Mouse (Mus musculus): Measurements from ENCODE around the gene Nle1.
"Not testable (repeated sequence)": the region's sequence is repeated elsewhere in the genome, so short reads cannot be mapped to it uniquely, and the experiment has no call there.

Nle1 gene

GRCm38 (mm10) chr11:82907651-82908607 lies at the start of gene Nle1:
Gene Nle1, minus strand, starts transcription at chr11:82908411.
- DNase-seq: peak; percentile 90

- no peak for DNase-seq
Observed at GRCm38 (mm10) chr11:82956925-82957324, 48.7 kb upstream of the Nle1 start.

DNA sequence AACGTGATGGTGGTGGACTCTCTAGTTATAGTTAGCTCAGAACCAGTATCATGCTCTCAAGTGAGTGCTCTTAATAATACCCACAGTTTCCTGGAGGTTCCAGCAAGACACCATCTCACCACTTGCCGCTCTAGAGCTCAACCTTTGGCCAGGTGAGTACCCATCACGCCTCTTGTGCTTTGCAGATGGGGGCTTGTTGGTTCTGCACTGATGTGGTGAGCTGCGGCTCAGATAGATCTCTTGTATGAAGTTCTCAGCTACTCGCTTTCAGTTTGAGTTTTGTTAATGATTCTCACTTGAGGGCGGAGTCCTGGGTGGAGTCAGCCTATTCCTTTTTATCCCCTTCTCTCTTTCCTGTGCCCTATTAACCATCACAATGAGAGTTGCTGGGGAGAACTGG lies 46.4 kb upstream of the Nle1 start:
- DNase-seq: no peak

DNA sequence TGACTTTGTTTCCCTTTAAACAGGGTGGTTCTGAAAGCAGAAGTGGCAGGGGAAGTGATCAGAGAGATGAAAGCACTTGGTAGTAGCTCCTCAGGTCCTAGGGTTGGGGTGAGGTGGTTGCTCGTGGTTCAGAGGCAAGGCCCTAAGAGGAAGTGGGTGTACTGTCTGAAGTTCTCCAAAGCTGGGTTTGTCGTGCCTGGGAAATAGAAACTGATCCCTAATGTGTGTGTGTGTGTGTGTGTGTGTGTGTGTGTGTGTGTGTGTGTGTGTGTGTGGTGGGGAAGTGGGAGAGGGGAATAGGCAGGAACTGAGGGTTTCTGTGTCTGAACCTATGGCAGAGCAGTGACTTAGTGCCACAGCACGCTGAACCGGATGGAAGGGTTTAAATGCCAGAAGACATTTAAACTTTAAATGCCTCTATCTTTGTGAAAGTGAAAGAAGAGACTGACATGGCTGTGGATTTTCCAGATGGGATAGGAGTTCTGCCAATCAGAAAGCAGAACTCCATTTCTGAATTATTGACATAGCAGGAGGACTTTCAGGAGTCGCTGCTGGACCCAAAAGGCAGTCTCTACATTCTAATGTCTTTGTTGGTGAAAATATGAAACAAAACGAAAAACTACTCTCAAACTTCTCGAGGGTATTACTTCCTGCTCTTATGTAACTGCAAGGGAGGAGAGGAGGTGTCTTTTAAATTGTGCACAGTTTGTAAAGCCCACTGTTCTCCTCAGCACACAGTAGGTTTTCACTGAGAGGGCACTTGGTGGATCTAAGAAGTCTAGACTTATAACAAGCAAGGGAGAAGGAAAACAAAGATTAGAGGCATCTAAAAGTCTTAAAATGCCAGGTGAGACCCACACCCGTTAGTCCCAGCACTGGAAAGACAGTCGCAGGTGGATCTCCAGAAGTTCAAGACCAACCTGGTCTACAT lies 44.7 kb upstream of the Nle1 start:
- DNase-seq: no peak

- no peak for DNase-seq
Observed at GRCm38 (mm10) chr11:82951865-82952611, 43.8 kb upstream of the Nle1 start.

DNA sequence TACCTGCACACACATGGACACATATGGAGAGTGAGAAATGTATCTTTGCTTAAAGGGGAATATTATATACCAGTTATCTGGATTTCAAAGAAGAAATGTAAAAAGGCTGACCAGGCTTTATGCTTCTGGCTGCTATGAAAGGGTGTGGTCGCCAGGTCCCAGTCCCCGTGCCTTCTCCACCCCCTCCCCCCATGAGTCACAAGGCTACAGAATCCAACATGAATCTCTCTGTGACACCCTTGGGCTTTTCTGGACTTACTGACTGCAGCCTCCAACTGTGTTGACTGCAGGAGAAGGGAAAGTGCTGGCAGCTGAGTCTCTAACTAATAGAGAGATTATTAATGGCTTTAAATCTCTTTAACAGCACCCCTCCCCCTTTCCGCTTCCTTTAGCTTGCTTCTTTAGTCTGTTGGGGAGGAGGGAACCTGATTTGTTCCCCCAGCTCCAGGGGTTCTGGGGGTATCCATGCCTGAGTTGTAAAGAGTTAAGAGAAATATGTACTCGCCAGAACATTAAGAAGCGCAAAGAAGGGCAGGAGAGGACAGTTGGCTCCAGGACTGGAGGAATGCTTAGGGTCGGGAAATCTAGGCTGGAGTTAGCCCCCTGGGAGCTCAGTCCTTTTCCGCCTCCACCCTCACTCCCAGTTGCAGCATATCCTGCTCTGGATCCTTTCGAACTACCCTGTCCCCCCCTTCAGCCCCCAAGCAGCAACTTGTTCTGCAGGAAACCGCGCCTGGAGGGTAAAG lies 42.7 kb upstream of the Nle1 start, which contains the start of gene Slfn5:
TSS of gene Slfn5 (plus strand) at position 614 of the 746 bp plus-strand sequence.
- DNase-seq: no peak

GRCm38 (mm10) chr11:82949036-82949435 lies 40.8 kb upstream of the Nle1 start:
- DNase-seq: no peak

DNA sequence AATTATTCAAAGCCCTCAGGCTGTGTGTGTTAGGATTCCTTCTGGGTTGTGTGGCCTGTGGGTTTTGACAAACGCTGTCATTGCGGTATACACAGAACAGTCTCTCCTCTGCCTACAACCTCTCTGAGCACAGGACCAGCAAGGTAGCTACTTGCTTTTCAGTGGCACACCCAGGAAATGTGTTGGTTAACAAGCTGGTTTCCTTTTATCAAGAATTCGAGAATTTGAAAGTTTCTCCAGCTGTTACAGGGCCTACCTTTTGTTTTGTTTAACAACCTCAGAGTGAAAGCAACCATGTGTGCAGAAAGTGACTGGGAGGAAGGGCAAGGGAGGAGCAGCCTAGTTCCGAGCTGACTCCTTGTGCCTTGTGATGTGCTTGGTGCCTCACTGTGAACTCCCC lies 39.2 kb upstream of the Nle1 start:
- DNase-seq: no peak

DNA sequence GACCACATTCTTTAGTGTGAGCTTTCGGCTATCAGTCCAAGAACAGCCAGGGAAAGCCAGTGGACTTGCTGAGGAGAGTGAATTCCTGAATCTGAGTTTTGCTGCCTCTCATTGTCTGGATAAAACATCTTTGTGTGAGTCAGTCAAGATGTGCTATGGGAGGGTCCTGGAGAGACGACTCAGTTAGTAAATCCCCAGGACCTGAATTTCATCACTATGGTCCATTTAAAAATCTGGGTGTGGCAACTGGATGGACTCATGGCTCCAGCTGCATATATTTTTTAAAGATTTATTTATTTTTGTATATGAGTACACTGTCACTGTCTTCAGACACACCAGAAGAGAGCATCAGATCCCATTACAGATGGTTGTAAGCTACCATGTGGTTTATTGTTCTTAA lies 37.4 kb upstream of the Nle1 start:
- no peak for DNase-seq

DNA sequence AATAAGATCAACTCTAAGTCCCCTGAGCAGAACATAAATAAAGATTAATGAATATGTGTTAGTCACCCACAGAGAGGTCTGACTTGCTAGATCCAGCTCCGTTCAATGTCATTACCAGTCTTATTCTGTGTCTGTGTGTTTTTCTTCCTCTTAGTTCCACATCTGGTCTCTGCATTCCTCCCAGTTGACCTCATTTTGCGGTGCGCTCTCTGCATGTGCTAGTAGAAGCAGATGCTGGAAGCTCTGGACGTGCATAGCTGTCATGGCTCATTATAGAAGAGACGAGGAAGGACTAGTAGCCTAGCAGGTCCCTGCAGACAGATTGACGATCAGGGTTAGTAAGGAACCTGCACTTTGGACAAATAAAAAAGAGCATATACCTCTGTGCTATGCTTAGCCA lies 35.1 kb upstream of the Nle1 start:
- no peak for DNase-seq

DNA sequence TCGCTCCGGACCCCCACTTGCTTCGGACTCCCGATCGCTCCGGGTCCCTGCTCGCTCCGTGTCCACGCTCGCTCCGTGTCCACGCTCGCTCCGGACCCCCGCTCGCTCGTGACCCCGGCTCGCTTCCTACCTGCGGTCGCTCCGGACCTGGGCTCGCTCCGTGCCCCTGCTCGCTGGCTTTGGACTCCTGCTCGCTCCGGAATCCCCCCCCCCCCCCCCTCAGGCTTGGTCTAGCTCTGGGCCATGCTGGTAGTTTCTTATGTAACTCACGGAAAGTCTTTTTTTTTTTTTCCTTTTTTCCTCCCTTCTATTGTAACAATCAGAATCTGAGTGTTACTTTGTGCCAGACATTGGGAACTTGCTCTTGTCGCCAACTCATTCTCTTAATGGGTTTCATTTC lies 25.0 kb upstream of the Nle1 start:
- no peak for DNase-seq

- DNase-seq: not testable (repeated sequence)
Observed at GRCm38 (mm10) chr11:82931671-82932450, 23.6 kb upstream of the Nle1 start.

DNA sequence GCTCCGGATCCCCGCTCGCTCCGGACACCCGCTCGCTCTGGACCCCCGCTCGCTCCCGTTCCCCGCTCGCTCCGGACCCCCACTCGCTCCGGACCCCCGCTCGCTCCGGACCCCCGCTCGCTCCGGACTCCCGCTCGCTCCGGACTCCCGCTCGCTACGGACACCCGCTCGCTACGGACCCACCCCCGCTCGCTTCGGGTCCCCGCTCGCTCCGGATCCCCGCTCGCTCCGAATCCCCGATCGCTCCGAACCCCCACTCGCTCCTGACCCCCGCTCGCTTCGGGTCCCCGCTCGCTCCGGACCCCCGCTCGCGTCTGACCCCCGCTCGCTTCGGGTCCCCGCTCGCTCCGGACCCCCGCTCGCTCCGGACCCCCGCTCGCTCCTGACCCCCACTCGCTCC lies 22.9 kb upstream of the Nle1 start:
- not testable (repeated sequence) for DNase-seq

DNA sequence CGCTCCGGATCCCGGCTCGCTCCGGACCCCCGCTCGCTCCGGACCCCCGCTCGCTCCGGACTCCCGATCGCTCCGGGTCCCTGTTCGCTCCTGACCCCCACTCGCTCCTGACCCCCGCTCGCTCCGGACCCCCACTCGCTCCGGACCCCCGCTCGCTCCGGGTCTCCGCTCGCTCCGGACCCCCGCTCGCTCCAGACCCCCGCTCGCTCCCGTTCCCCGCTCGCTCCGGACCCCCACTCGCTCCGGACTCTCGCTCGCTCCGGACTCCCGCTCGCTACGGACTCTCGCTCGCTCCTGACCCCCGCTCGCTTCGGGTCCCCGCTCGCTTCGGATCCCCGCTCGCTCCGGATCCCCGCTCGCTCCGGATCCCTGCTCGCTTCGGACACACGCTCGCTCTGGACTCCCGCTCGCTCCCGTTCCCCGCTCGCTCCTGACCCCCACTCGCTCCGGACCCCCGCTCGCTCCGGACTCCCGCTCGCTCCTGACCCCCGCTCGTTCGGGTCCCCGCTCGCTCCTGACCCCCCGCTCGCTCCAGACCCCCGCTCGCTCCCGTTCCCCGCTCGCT lies 22.3 kb upstream of the Nle1 start:
- not testable (repeated sequence) for DNase-seq

- no peak for DNase-seq
Observed at GRCm38 (mm10) chr11:82929633-82929950, 21.4 kb upstream of the Nle1 start.

GRCm38 (mm10) chr11:82928897-82929632 lies 20.9 kb upstream of the Nle1 start:
- DNase-seq: no peak

DNA sequence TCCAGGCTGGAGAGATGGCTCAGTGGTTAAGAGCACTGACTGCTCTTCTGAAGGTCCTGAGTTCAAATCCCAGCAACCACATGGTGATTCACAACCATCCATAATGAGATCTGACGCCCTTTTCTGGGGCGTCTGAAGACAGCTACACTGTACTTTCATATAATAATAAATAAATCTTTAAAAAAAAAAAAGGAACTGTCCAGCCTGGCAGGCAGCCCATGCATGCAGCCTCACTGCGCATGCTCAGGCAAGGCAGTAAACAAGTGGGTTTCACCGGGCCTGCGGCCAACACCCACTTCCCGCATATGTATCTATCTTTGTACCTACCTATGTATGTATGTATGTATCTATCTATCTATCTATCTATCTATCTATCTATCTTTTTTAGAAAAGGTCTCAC lies 15.7 kb upstream of the Nle1 start:
- not testable (repeated sequence) for DNase-seq

GRCm38 (mm10) chr11:82921691-82922090 lies 13.5 kb upstream of the Nle1 start:
- DNase-seq: no peak

DNA sequence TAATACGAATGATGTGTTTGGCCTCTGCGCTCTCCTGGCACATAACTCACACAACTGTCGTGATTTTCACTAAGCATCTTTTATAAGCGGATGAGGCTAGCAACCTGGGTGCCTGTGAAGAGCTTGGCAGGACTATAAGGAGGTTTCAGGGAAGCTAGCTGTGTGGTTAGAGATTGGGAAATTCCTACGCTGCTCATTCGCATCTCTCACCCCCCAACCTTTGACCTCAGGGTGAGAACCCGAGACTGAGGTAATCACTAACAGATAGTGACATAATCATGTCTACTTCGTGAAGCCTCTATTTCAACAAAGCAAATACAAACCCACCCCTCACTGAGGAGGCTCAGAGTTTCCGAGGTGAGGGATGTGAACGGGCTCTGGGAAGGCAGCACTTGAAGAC lies 12.6 kb upstream of the Nle1 start:
- no peak for DNase-seq

DNA sequence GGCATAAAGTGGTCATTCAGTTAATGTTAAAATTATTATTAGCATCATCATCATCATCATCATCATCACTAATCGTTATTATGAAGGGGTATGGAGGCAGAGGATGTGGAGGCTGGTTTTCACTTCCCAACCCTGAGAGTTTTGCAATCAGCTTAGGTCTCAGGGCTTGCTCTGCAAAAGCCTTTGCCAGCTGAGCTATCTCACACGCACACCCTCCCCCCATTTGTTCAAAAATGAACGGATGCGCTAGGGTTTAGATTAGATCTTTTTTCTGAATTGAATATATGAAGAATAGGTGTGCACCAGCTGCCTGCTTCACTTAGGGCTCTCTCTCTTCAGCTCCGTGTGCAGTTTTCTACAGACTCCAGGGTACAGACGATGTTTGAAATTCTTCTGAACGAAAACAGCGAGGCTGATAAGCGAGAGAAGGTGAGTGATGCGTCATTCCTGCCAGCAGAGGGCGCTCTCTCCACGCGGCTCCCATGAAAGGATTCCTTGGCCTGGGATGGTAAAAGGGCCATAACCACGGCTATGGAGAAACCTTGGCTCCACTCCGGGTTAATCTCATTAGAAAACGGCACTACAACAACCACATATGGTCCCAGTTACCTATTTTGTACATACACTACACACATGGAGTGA lies 6.6 kb upstream of the Nle1 start:
- peak; percentile 54 for DNase-seq
